Mouse (Mus musculus) megakaryocyte-erythroid progenitor cell, adult 5-6 weeks (primary cell): ENCODE data around the gene Atp6v0b. TPM values are rescaled to one million over a fixed set of nuclear protein-coding genes. Genes with fewer than 3 reads are reported as not detected.

Source experiments
- ATAC-seq: replicated peaks from 2 replicates; pipeline ENCODE4 v1.8.0; 2016; ENCODE audit warnings: mild to moderate bottlenecking, inconsistent platforms; ENCODE audit not compliant: severe bottlenecking, poor library complexity, low FRiP score, low TSS enrichment
- total RNA-seq, 2 experiments: library from RNA; stranded (forward) in 1 of 2; stranded (reverse) in 1 of 2; fragments of 200-1000, 215-1000 nt in 1 of 2; fragments of >200 nt in 1 of 2; fragmentation: Nextera tagmentation in 1 of 2; gene quantifications; 2 replicates each; pipeline ENCODE4 v1.2.3; 2014 to 2017

Atp6v0b gene
- total RNA-seq, 2 experiments from 2014 or later: 40.6 to 195 TPM

DNA sequence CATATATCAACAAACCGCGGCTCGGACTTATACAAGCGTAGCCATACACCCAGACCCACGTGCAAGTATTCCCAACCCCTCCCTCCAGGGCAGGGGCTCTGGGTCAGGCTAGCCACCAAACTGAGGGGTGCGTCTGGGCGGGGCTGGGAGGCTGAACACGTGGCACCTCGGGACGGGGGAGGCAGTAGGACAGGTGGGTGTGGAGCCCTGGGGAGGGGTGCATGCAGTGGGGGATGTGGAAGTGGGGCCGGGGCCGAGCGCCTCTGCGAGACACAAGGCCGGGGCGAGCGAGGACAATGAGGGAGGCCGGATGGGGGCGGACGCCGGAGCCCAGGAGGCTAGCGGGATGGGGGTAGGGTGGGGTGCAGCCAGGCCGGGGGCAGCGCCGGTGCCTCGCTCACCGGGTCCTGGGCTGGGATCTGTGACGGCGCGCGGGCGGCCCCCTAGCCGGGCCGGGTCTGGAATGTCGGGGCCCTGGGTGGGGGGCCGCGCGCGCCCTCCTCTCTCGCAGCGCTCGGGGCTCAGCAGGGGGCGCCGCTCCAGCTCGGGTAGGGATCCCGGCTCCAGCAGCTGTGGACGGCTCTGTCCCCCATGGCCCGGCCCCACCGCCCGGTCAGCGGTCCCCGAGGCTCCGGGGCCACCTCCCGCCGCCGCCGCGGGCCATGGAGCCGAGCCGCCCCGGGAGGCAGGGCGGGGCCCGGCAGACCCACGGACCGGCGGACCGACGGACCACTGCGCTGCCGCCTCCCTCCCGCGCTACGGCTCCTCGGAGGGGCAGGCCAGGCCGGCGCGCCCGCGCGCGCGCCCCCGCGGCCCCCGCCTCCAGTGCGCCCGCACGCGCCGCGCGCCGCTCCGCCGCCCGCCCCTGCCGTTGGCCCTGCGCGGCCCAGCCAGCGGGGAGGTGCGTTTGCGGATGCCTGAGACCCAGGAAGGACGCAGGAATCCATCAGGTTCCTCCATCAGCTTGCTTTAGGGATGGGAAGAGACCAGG, 4.1 kb downstream of the Atp6v0b start, which contains the start of gene B4galt2:
Gene B4galt2 (minus strand): TSS at position 787 of the 991 bp plus-strand sequence.
- ATAC-seq: no peak

DNA sequence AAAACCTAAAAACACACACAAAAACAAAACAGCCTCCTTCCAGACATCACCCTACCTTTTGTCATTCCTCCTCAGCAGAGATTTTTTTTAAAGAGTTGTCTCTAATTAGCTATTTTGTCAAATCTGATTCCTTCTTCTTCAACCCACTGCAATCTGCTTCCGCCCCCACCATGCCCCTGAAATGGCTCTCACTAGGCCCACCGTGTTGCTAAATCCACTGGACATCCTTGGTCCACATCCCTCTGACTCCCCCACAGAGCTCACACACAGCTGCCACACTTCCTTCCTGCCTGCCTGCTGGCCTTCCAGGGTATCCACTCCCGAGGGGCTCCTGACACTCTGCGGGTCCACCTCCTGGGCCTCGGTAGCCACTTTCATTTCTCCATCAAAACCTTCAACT, 8.4 kb downstream of the Atp6v0b start:
- ATAC-seq: no peak

DNA sequence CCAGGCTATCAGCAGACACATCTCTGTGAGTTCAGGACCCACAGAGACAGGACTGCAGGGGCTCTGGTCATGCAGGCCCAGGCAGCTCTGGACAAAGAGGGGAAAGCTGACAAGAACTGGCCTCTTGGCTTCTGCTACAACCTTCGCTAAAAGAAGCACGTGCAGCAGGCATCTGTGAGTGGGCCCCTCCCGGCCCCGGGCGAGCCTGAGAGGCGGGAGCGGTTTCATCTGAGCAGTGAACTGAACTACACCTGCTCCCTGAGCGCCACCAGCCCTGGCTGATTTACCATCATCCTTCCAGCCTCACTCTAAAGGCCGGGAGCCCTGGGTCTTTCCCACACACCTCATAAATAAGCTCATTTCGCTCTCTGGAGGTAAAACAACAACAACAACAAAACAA, 8.8 kb downstream of the Atp6v0b start:
- no peak for ATAC-seq

DNA sequence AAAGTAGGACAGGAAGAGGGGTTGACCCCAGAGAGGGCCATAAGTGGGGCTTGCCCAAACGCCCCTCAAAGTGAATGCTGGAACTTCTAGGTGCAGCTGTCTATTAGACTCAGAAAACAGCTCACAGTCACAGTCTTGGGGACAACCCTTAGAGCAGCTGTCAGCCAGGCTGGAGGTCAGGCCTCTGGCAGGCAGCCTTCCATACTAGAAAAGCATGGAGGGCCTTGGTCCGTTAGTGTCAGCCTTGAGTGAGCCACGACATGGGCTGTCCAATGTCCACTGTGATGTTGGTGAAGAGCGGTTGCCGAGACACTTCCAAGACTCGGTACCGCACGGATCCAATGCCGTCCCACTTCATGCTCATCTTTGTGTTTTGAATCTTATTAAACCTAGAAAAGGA, 13.5 kb downstream of the Atp6v0b start:
- ATAC-seq: no peak

DNA sequence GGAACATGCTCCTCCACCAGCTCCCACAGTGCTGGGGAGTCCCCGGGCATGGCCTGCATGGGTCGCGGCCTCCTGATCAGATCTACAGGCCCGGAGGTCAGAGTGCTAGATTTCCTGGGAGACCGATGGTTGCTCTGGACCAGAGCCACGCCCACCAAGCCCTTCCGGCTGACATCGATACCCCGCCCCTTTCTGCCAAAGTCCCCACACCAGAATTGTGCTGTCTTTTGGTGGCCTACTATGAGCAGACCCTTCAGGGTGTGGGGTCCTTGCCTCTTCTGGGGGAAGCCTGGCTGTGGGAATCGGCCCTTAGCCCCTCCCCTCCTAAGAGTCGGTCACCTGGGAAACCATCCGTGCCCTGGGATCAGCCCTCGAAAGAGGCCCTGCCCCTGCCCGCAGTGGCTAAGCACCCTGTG, 14.7 kb downstream of the Atp6v0b start, which contains the start of gene Ccdc24:
Gene Ccdc24 (minus strand): TSS at position 87 of the 416 bp plus-strand sequence.
- no peak for ATAC-seq

DNA sequence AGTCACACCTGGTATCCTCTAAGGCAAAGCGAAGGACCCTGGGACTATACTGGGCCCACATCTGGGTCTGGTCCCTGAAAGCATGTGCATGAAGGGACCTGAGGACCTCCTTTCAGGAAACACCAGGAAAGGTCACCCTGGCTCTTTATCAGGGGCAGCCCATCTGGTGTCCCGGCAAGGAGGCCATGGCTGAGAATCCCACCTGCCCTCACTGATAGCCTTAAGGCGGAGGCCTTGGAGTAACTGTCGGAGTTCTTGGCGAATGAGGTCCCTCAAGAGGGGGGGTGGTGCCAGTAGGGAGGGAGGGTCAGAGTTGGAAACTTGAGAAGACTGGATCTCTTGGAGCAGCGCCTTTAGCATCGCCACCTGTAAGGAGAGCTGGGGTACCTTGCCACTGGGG, 15.3 kb downstream of the Atp6v0b start:
- no peak for ATAC-seq

DNA sequence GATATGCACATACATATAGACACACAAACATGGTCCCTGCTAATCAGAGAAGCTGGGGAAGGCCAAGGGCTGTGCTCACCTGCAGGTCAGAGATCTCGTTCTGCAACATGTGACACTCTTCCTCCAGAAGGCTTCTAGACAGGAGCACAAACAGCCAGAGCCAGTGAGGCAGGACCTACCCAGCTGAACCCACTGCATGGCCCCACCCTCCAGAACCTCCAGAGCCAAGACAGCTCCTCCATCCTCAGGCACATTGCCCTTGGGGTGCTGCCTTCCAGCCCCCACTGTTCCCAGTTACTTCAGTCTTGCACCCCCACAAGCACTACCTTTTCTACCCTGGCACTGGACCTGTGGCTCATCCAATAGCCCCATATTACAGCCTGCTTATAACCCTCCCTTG, 16.7 kb downstream of the Atp6v0b start:
- ATAC-seq: no peak

DNA sequence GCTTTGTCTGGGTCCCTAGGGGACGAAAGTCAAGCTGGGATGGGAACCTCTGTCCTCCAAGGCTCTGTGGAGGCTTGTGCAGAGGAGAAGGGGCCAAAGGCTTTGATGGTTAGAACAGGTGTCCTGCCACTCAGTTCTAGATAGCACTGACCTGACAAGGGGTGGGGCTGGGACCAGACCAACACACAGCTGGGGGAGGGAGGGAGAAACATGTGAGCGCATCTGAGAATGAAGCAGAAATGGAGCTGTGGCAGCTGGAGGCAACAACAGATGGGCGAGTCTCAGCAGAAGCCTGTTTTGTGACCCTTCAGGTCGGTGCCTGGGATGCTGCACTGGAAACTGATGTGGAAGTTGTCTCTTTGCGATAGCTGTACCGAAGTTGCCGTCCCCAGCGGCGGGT, 17.8 kb downstream of the Atp6v0b start:
- ATAC-seq: no peak

DNA sequence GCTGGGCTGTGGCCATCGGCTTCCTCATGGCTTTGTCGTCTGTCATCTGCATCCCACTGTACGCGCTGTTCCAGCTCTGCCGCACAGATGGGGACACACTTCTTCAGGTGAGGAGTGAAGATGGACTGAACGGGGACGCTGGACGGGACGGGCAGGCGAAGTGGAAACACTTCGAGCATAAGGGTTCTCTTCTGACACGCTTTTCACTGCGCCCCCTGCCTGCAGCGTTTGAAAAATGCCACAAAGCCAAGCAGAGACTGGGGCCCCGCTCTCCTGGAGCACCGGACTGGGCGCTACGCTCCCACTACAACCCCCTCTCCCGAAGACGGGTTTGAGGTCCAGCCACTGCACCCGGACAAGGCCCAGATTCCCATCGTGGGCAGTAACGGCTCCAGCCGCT, 19.3 kb downstream of the Atp6v0b start:
- peak; percentile 47 for ATAC-seq

DNA sequence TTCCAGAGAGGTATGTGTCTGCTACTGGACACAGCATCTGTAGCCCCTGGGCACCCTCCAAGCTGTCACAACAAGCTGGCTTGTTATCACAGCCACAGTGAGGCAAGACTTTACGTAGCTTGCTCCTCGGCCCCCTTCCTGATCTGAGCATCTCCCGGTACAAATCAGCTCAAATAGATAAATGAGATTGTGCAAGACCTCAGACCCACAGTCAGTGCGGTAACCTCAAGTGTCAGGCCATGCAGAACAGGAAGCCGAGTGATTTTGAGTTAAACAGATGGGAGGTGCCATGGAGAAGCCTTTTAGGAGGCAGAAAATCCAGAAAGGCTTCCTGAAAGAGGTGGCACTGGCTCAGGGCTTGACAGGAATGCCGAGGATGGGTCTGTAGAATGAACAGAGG, 20.1 kb downstream of the Atp6v0b start:
- ATAC-seq: no peak

DNA sequence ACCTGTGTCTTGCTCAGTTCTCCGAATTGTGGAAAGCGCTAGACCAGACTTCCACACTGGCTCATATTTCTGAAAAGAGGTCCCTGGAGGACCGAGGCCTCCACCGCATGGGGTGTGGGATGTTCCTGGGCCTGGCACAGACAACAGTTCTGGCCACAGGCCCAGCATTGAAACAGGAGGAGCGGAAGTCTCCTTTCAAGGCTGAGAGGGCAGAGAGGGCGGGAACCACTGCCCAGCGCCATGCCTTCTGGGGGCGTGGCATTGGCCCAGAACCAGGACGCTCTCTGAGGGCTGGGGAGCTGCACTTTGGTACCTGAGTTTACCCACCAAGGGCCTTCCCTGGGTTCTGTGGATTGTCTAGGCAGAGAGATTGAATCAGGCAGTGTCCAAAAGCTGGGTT, 21.1 kb downstream of the Atp6v0b start:
- ATAC-seq: peak; percentile 62

DNA sequence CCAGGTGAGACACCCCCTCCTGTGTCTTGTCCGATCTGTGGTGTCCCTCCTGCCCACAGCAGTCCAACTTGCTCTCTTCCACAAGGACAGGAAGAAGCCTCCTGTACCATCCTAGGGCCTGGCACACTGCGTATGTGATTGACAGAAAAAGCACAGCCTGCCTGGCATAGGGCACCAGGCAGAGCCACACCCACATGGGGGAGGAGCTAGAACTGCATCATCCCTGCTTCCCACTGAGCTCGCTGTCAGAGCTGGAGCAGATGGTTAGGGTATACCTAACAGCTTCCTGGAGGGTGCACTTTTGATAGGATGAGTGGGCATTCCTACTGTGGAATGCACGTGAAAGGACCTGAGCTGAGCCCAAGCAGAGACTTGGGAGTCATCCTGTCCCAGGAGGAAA, 24.3 kb downstream of the Atp6v0b start:
- ATAC-seq: no peak

DNA sequence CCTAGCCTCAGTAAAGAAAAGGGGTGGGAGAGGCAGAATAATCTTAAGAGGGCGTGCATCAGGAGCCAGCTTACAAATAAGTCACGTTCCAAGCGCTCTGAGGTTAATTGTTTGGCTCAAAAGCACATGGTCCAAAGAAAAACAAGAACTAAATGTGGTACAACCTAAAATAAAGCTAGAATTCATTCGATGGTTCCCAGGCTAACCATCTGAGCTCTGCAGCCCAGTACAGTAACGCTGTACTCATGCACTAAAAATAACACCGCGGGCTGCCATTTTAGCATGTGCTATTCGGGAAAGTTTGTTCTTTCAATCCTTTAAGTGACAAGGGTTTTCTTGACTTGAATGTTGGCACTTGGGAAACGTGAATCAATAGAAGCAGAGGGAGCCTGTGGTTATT, 26.6 kb downstream of the Atp6v0b start:
- no peak for ATAC-seq

DNA sequence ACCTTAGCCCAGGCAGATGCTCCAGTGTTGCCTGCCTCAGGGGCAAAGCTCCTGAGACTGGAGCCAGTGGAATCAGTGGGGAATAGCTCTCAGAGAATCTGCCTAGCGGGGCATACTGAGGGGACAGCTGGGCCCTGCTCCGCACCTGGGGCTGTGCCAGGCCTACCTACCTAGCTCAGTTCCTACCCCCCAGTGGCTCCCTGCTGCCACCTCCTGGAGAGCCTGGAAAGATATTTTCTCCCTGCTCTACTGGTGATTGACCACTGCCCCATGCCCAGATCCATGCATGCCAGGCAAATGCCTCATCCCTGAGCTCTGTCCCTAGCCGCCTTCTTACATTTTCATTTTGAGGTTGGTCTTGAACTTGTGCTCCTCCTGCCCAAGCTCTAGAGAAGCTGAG, 28.3 kb downstream of the Atp6v0b start:
- peak; percentile 53 for ATAC-seq

DNA sequence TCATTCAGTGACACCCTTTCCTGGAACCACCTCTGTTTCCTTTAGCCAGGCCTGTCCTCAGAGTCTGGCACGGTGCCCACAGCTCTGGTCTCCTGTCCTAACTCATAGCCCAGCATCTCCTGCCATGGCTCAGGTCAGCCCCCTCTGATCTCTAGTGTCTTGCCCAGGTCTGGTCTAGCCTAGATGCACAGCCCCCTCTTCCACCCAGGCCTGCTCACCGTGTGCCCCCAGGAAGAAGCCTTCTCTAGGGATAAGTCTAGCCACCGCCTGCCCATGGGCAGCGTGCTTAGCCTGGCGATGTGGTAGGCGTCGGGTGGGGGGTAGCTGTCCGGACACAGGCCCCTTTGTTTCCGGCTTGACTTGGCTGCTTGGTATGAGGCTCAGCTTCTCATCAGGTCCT, 32.0 kb downstream of the Atp6v0b start:
- ATAC-seq: no peak

DNA sequence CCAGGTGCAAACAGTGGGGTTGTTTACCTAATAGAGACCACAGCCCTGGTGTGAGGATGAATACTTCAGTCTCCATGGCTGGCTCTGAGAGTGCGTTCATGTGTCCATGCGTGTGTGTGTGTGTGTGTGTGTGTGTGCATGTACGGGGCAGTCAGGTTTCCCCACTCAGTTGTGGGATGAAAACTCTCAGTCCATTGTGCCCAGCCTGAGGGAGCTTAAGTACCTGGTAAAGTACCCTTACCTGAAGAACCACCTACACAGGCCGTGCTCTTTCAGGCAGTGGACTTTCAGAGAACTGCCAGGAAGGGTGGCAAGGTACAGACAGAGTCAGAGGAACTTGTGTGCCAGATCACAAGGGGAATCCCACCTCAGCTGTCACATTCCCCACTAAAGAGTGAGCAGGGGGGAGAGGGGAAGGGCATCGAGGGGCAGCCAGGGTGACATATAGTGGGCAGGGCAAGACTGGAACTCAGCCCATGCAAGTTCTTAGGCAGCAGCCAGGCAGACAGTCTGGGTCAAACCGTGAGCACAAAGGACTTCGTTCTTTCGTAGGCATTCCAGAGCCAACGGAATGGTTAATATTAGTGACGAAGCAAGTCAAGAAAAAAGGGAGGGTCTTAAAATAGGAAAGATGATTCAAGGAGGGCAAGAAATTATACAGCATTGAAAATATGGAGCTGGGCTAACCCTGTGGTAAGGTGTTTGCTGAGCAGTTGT, 34.8 kb downstream of the Atp6v0b start:
- no peak for ATAC-seq

DNA sequence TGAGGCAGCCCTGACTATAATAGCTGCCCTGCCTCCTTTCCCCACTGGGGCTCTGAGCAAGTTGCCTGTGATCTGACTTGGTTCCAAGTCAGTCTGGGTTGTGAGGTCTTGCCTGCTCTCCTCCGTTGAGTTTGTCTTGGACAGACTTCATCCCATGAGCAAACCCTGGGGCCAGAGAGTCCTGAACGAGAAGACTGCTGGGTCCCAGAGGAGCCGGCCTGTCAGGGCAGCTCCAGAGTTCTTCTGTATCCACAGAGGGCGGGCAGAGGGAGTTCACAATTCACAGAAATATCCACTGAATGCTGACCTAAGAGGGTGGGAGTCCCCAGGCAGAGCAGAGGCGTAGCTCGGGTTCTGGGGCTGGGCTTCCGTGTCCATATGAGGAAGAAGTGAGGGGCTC, 36.3 kb downstream of the Atp6v0b start:
- no peak for ATAC-seq

DNA sequence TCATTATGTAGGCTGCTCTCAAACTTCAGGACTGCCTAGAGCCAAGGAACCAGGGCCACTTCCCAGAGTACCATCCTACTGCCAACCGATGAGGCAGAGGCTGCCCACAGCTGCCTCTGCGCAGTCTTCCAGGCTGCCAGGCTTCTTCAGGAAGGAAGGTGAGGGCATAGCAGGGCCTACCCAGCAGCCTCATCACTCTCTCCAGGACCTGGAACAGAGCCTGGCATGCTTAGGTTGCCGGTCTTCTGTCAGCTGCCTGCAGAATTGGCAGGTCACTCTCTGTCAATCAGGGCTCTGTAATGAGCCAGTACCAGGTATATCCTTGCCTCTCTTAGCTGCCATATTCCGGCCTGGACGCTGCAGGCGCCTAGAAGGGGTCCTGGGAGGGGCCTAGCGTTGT, 37.0 kb downstream of the Atp6v0b start:
- no peak for ATAC-seq

DNA sequence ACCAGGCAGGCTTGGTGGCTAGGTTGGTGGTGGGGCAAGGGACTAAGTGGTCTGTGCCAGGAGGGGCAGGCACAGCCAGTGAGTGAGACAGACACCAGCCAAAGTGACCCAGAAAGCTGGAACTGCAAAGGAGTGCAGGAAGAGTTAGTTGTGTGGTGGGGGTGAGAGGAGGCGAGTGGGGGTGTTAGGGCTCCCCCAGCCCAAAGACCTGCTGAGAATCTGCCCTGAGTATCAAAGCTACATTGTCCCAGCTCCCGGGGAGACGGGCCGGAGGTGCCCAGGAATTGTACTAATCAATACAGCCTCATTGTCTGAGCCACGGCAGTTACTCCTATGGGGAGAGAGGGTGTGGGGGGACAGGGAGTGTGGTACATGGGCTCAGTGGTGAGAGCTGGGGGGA, 37.6 kb downstream of the Atp6v0b start:
- no peak for ATAC-seq

DNA sequence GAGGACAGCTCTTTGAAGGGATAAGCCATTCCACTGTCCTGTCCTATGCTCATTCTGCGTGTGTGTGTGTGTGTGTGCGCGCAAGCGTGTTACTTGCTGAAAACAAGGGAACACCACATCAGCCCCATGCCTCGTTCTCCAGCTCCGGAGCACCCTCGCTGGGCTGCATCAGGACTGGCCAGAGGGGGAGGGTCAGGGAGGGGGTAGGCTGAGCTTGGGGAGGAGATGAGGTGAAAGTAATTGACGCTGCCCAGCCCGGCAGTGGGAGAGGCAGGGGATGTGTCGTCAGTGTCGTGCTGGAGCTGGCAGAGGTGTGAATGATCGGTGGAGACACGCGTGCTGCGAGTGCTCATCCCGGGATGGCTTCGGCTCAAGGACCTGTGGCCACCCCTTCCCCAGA, 38.1 kb downstream of the Atp6v0b start:
- no peak for ATAC-seq

DNA sequence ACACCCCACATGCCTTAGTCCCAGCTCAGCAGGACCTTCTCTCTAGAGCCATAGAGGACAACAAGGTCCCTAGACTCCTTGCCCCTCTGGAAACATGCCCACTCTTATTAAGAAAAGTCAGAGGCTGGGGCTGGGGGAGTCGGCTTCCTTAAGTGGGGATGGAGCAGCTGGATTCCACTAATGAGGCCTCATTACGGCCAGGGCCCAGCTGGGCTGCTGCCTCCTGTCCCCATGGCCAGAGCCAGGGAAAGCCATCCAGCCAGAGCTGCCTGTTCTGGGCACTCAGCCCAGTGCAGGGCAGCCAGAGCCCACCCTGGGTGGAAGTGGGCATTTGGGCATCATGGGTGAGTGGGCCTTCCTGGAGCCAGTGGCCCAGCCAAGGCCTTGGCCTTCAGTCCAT, 40.1 kb downstream of the Atp6v0b start:
- no peak for ATAC-seq
